Mouse (Mus musculus): ENCODE data around the gene Tmprss15.

Tmprss15 gene

DNA sequence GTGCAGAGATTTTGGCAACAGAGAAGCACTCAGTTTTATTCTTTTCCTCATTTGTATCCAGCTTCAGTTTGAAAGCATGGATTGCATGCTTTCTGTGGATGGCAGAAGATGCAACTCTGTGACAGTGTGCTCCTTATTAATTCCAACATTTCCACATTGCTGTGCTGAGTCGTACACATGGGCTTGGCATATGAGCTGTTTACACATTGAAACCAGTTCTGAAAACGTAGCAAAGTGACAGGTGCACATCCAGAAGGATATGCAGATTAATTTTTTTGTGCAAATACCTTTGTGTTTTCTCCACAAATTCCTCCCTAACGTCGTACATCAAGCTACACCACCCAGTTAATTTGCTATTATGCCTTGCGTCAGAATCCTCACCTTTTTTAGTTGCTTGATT, 168.3 kb downstream of the Tmprss15 start:
- in situ Hi-C loops (cut with MboI, MseI): no loop called here
